Mouse (Mus musculus): ENCODE measurements around the gene 1700020N15Rik. TPM values are rescaled to one million over a fixed set of nuclear protein-coding genes. Genes with fewer than 3 reads are reported as not detected.

The 1700020N15Rik gene
- polyA plus RNA-seq (2015; fragmentation: Nextera tagmentation; extraction: Ambion mirVana): not detected in 2 replicates

GRCm38 (mm10) chrX:69945000-69945399 is at the start of gene 1700020N15Rik:
1700020N15Rik (plus strand) TSS chrX:69945300.

